Comparison of ENCODE assay signal across 8 mouse cellular contexts in the genomic region with DNA sequence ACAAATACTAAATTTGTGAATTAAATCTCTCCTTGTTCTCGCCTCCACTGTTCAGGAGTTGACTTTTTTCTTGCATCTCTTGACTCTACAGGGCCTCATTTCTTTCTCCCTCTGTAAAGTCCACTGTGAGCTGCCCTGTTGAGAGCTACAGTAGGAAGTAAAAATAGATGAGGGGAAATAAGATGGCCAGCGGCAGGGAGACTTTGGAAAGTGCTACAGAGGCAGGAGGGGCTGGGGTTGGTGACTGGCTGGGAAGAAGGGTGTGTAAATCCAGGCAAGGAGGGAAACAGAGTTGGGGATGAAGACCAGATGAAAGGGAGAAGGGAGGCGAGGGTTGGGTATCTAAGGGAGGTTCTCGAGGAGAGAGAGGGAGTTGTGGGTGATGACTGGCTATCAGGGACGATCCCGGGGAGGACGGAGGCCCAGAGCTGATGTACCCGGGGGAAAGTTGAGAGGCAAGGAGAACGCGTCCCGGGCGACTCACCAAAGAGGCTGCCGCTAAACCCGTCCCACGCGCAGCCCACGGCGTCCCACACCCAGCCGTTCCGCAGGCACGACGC. TPM values are rescaled to one million over a fixed set of nuclear protein-coding genes. Genes with fewer than 3 reads are reported as not detected.
A peak's percentile ranks its signal among the peaks of the same experiment; 100 is the strongest.
DNase-seq lines count a peak whose midpoint lies in the region; ATAC-seq lines count a peak whose summit lies in the region.

No protein-coding gene starts in this region.

- no peaks in the 10 kb centered on the region for H3K9me3 ChIP-seq in kidney, embryonic 15.5 days (replicated peaks)
- H3K9me3 ChIP-seq in heart, embryonic 16.5 days (replicated peaks; ENCODE audit: control insufficient read depth, low read length): no peaks in the 10 kb centered on the region
- H3K9me3 ChIP-seq in liver, embryonic 16.5 days (replicated peaks; ENCODE audit: control insufficient read depth, low read length): no peaks in the 10 kb centered on the region

- peak overlapping the region; percentile 91 for H3K4me2 ChIP-seq in kidney, embryonic 15.5 days
- peak overlapping the region; percentile 95 for H3K4me2 ChIP-seq in heart, embryonic 16.5 days (ENCODE audit: low read depth, low read length)
- H3K4me2 ChIP-seq in liver, embryonic 16.5 days (ENCODE audit: low read depth, low read length): peak overlapping the region; percentile 99

- H3K4me1 ChIP-seq in kidney, embryonic 15.5 days: peaks cover 18% of the 10 kb centered on the region
- H3K4me1 ChIP-seq in heart, embryonic 16.5 days (ENCODE audit: control insufficient read depth, insufficient read depth, low read length): peaks cover 21% of the 10 kb centered on the region
- H3K4me1 ChIP-seq in liver, embryonic 16.5 days (ENCODE audit: control insufficient read depth, low read depth, low read length): peaks cover 11% of the 10 kb centered on the region

- peak overlapping the region; percentile 74 for H3K9ac ChIP-seq in kidney, embryonic 15.5 days
- peak overlapping the region; percentile 91 for H3K9ac ChIP-seq in heart, embryonic 16.5 days (ENCODE audit: low read length)
- H3K9ac ChIP-seq in liver, embryonic 16.5 days (ENCODE audit: low read depth, low read length): peak overlapping the region; percentile 83

- ATAC-seq in kidney, embryonic 15.5 days (replicated peaks; ENCODE audit: low FRiP score): peak; percentile 1; the same call in 1 of the 2 replicates
- no peak for ATAC-seq in heart, embryonic 16.5 days (replicated peaks; ENCODE audit: extremely low read depth, insufficient read depth, low FRiP score)
- ATAC-seq in liver, embryonic 16.5 days (ENCODE audit: low read depth): no peak; the same call in 1 of the 2 replicates

- peak overlapping the region; percentile 80 for H3K4me3 ChIP-seq in kidney, embryonic 15.5 days (replicated peaks)
- peak overlapping the region; percentile 91 for H3K4me3 ChIP-seq in heart, embryonic 16.5 days (ENCODE audit: low read length)
- peak overlapping the region; percentile 80 for H3K4me3 ChIP-seq in liver, embryonic 16.5 days (ENCODE audit: low read depth, low read length)

- no peak for DNase-seq in kidney, adult 8-10 months
- peak; percentile 7 for DNase-seq in brain, adult 2 months (ENCODE audit: low read depth, low spot score)
- peak; percentile 50 for DNase-seq in yolk sac, embryonic 10.5 days (ENCODE audit: low spot score)
- no peak for DNase-seq in natural killer cell, adult 2 months (ENCODE audit: low spot score in 2 of 2)
- no peak for DNase-seq in cerebellum, postnatal 10 days

- under 1% methylated on average over 21 of the region's 22 CpGs for WGBS in kidney, embryonic 15.5 days
- under 1% methylated on average over 22 of the region's 22 CpGs for WGBS in heart, embryonic 16.5 days
- WGBS in liver, embryonic 16.5 days (ENCODE audit: insufficient replicate concordance): under 1% methylated on average over 22 of the region's 22 CpGs

- H3K27ac ChIP-seq in kidney, embryonic 15.5 days: peak overlapping the region; percentile 91
- peak overlapping the region; percentile 93 for H3K27ac ChIP-seq in heart, embryonic 16.5 days (ENCODE audit: low read length)
- H3K27ac ChIP-seq in liver, embryonic 16.5 days (ENCODE audit: low read length): peak overlapping the region; percentile 76

- H3K27me3 ChIP-seq in kidney, embryonic 15.5 days: no peaks in the 10 kb centered on the region
- no peaks in the 10 kb centered on the region for H3K27me3 ChIP-seq in heart, embryonic 16.5 days (ENCODE audit: control insufficient read depth, insufficient read depth, low read length)
- H3K27me3 ChIP-seq in liver, embryonic 16.5 days (ENCODE audit: control insufficient read depth, insufficient read depth, low read depth, low read length): no peaks in the 10 kb centered on the region

- peaks cover 13% of the 10 kb centered on the region for H3K36me3 ChIP-seq in kidney, embryonic 15.5 days
- peaks cover 6% of the 10 kb centered on the region; the same call in 1 of the 2 replicates for H3K36me3 ChIP-seq in heart, embryonic 16.5 days (ENCODE audit: control insufficient read depth, insufficient read depth)
- no peaks in the 10 kb centered on the region for H3K36me3 ChIP-seq in liver, embryonic 16.5 days (ENCODE audit: control insufficient read depth, insufficient read depth)

RNA-seq across cellular contexts. Expression of a gene that starts 0.8 kb away (rescaled TPM):
- polyA plus RNA-seq in kidney, embryonic 15.5 days (2015; fragmentation: Nextera tagmentation; extraction: Ambion mirVana): 8.1 and 9.6 TPM in 2 replicates
- 12.2 and 13.7 TPM in 2 replicates for polyA plus RNA-seq in heart, embryonic 16.5 days (2015; fragmentation: Nextera tagmentation; extraction: Ambion mirVana)
- polyA plus RNA-seq in liver, embryonic 16.5 days (2015; fragmentation: Nextera tagmentation; extraction: Ambion mirVana): 1.0 and 1.3 TPM in 2 replicates

RNA-seq across cellular contexts. Expression of a gene that starts 0.9 kb away (rescaled TPM):
- 3.0 and 3.4 TPM in 2 replicates for polyA plus RNA-seq in kidney, embryonic 15.5 days (2015; fragmentation: Nextera tagmentation; extraction: Ambion mirVana)
- 3.0 and 3.8 TPM in 2 replicates for polyA plus RNA-seq in heart, embryonic 16.5 days (2015; fragmentation: Nextera tagmentation; extraction: Ambion mirVana)
- 0.83 TPM in 2 replicates for polyA plus RNA-seq in liver, embryonic 16.5 days (2015; fragmentation: Nextera tagmentation; extraction: Ambion mirVana)

RNA-seq across cellular contexts. Expression of a gene that starts 6.6 kb away (rescaled TPM):
- 0.08 and 0.10 TPM in 2 replicates for polyA plus RNA-seq in kidney, embryonic 15.5 days (2015; fragmentation: Nextera tagmentation; extraction: Ambion mirVana)
- polyA plus RNA-seq in heart, embryonic 16.5 days (2015; fragmentation: Nextera tagmentation; extraction: Ambion mirVana): not detected in 2 replicates
- not detected in 2 replicates for polyA plus RNA-seq in liver, embryonic 16.5 days (2015; fragmentation: Nextera tagmentation; extraction: Ambion mirVana)

Comparison
In these comparisons a context has a peak if more than half of its experiments do, and no peak if none do; other contexts are left out.
1. DNase-seq: peak in brain, adult 2 months (single experiment) and yolk sac, embryonic 10.5 days (single experiment); none in kidney, adult 8-10 months (0 of 2), natural killer cell, adult 2 months (0 of 2) and cerebellum, postnatal 10 days (0 of 2).
2. Peak in every context shown above with its lines, with median percentiles within 50 percentile points of each other: H3K27ac ChIP-seq, H3K4me2 ChIP-seq, H3K4me3 ChIP-seq and H3K9ac ChIP-seq.